Mouse (Mus musculus) hematopoietic multipotent progenitor cell, adult 10-12 weeks (in vitro differentiated cells): ENCODE data around the gene Tbl3. TPM values are rescaled to one million over a fixed set of nuclear protein-coding genes. Genes with fewer than 3 reads are reported as not detected.

Experiments
- polyA plus RNA-seq: library from polyadenylated mRNA; stranded (reverse); fragments of >175 nt; gene quantifications from 2 replicates; pipeline ENCODE4 v1.2.3, GENCODE M21; 2012; ENCODE audit warnings: low replicate concordance

Tbl3 gene
- polyA plus RNA-seq = 8.7 and 12.3 TPM in 2 replicates

DNA sequence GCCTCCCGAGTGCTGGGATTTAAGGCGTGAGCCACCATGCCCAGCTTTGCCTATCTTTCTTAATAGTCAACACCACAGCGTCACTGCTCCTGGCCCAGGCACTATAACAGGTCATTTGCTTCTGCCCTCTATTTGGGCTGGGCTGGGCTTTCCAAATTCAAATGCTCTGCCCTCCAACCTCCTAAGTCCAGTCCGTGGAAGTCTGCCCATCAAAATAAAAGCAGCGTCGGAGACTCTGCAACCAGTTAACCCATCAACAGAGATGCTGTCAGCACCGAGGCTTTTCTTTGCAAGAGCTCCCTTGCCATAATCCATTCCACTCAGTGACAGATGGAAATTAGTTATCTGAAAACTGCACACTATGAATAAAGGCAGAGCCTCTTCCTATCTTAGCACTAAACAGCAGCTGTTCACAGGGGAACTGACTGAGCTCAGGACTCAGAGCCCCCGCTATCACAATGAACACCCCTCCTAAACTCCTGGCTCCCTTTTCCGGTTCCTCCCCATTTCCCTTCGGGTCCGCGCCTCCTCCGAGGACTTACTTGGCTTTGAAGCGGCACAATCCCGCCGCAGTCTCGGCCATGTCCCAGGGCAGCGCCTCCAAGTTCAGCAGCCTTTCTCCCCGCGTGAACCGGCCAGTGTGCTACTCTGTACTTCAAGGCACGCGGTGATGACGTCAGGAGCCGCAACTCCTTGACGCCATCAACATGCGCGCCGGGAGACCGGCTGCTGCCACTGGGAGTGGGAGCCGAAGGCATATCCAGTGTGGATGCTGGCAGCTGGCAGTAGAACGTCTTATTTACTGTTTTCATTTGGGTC, at the start of gene Tbl3:
TSS of gene Tbl3 (minus strand) at position 679 of the 819 bp plus-strand sequence.

DNA sequence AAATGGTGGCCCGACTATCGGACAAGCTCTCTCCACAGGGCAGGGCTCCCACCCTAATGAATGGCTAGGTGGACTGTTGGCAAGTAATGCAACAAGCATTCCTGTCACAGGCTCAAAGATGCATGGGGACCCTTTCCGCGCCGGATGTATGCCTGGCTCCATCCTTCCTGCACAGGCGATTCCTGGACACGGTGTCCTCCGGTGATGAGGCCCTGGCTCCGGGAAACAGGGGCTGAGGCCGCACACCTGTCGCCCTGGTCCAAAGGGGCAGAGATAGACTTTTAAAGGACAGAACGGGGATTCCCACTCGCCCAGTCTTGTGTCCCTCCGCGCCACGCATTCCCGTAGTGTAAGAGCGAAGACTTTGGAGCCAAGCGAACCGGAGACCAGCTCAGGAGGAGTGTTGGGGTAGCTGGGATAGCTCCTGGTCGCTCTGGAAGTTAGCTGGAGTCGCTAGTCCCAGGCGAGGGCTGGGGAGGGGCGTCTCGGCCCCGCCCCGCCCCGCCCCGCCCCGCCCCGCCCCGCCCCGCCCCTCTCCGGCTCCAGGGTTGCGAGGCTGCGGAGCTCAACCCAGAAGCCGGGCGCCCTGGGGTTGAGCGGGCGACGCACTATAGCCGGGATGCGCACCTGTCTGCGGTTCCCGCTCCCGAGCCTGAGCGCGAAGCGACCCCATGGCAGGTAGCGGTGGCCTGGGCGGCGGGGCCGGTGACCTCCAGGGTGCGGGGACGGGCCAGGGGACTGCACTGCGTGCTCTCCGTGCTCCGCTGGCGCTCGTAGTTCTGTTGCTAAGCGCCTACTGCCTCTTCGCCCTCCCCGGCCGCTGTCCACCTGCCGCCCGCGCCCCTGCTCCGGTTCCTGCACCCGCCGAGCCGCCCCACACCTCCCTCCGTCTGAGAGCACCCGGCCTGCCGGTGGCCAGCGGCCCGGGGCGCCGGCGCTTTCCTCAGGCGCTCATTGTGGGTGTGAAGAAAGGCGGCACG, 45.2 kb upstream of the Tbl3 start, which contains the start of gene Hs3st6:
TSS of gene Hs3st6 (plus strand) at position 574 of the 980 bp plus-strand sequence.

GRCm38 (mm10) chr17:24736330-24737051, 29.0 kb upstream of the Tbl3 start, which contains the start of gene Msrb1:
Gene Msrb1, plus strand, starts transcription at chr17:24736642.

GRCm38 (mm10) chr17:24727618-24728017, 20.2 kb upstream of the Tbl3 start, which contains the start of gene Rpl3l:
Gene Rpl3l, plus strand, starts transcription at chr17:24727820.

DNA sequence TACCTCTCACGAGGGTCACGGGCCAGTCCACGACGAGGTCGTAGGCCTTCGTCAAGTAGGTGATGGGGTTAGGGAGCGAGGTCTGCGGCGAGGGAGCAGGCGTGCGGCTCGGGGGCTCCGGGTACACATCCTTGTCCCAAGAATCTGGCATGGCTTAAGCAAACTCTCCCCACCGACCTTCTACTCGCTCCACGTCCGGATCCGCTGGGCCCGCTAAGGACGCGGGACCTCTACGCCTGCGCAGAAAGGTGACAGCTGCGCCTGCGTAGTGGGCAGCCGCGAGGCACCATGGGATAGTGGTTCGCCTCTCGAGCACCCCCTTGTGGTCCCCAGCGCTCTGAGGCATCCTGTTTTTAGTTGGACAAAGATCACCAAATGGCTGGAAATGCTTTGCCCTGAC, 16.7 kb upstream of the Tbl3 start, which contains the start of gene Ndufb10:
TSS of gene Ndufb10 (minus strand) at position 295 of the 400 bp plus-strand sequence.

DNA sequence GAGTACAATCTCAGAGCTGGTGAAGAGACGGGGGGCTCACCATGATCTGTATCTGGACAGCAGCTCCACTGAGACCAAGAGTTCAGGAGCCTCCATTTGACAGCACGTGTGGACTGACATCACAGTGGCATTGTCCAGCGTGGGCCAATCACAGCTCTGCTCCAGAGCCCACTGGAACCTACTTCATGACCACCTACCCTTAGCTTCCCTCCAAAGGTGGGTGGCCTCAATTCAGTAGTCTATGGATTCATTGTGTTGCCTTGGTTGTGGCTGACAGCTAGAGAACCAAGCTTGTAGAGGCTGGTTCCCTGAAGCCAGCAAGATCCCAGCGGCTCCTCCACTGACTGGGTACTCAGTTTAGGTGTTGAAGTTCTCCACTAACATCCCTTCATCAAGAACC, 10.5 kb upstream of the Tbl3 start, which contains the start of the genes Rnf151 and Rps2:
TSS of gene Rnf151 (minus strand) at position 121 of the 400 bp plus-strand sequence.
TSS of gene Rps2 (plus strand) at position 174 of the 400 bp plus-strand sequence.

GRCm38 (mm10) chr17:24696011-24696697, 11.3 kb downstream of the Tbl3 start, which contains the start of the genes Gfer and Noxo1:
Gene Gfer, minus strand, starts transcription at chr17:24696156.
Gene Noxo1, plus strand, starts transcription at chr17:24696234.

DNA sequence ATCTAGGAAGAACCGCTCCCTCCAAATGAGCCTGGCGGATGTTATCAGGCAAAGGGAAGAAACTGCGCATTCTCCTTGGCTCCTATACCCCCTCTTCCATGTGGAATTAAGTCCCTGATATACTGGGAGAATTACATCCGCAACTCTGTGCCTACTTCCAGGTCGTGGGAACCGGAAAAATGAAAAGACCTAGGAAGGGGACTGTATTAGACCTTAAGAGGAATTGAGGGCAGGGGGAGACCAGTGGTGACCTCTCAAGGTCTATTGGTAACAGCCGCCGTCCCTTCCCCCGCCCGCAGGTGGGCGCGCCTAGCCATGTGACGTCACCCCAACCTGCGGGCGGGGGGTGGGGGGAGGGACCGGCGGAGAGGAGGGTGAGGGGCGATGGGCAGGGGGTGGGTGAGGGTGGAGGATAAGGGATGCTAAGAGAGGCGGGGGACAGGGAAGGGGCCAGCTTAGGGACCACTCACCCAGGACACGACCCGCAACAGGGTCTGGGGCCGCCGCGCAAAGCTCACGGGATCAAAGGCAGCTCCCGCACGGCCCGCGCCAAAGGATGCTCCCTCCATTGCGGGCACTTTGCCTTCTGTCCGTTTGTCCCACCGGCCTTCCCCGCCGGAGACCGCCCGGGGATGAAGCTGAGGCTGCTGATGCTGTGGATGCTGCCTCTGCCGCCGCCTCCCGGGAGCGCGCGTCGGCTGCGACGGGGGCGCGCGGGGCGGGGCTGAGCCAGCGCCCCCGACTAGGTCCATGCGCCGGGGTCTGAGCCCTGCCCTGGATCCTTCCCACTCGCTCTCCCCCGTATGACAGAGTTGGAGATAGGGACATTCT, 18.0 kb downstream of the Tbl3 start, which contains the start of gene Syngr3:
TSS of gene Syngr3 (minus strand) at position 705 of the 831 bp plus-strand sequence.

DNA sequence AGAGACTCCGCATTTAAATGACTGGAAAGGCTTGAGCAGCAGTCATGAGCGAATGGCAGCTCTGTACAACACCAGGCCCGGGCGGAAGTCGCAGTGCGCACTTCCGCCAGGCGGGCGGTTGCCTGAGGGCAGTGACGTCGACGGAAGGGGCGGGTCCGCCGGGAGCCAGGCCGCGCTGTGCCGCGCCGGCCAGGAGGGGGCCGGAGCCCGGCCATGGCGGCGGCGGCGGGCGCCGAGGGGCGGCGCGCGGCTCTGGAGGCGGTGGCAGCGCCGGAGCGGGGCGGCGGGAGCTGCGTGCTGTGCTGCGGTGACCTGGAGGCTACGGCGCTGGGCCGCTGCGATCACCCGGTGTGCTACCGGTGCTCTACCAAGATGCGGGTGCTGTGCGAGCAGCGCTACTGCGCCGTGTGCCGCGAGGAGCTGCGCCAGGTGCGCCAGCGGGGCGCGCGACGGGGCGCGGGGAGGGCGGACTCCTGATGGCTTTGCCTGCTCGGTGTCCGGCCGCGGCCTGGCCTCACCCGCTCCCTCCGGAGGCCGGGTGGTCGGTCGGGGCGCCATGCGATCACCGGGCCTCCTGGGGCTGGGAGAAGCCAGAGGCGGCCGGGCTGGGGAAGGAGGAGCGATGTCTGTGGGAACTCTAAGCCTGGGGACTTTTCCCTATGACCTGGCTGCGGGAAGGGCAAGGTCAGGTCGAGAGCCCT, 37.8 kb downstream of the Tbl3 start, which contains the start of gene Zfp598:
TSS of gene Zfp598 (plus strand) at position 143 of the 701 bp plus-strand sequence.

GRCm38 (mm10) chr17:24658017-24658758, 49.3 kb downstream of the Tbl3 start, which contains the start of gene Npw:
Gene Npw, minus strand, starts transcription at chr17:24658457.

GRCm38 (mm10) chr17:24650070-24650616, 57.3 kb downstream of the Tbl3 start, which contains the start of gene Slc9a3r2:
Gene Slc9a3r2, minus strand, starts transcription at chr17:24650327.

Other genes with a start within 250 kb of the Tbl3 start
- gene E4f1, start 237.3 kb downstream of the Tbl3 start, polyA plus RNA-seq = 32.1 and 40.4 TPM in 2 replicates
- 27.9 and 34.1 TPM in 2 replicates for gene Pgp, start 237.3 kb downstream of the Tbl3 start, polyA plus RNA-seq
- 0.24 and 0.74 TPM in 2 replicates for gene Bricd5, start 233.8 kb downstream of the Tbl3 start, polyA plus RNA-seq
- gene Mlst8, start 228.6 kb downstream of the Tbl3 start, polyA plus RNA-seq = 5.3 and 8.0 TPM in 2 replicates
- 0.02 and 0.07 TPM in 2 replicates for gene Caskin1, start 219.1 kb downstream of the Tbl3 start, polyA plus RNA-seq
- gene Traf7, start 179.7 kb downstream of the Tbl3 start, polyA plus RNA-seq = 156 and 190 TPM in 2 replicates
- gene Rab26, start 173.4 kb downstream of the Tbl3 start, polyA plus RNA-seq = 0.76 and 1.9 TPM in 2 replicates
- gene Pkd1, start 157.8 kb downstream of the Tbl3 start, polyA plus RNA-seq = 24.7 and 24.9 TPM in 2 replicates
- gene Tsc2, start 75.0 kb downstream of the Tbl3 start, polyA plus RNA-seq = 37.6 and 45.7 TPM in 2 replicates
- 3.8 and 6.9 TPM in 2 replicates for gene Nthl1, start 75.0 kb downstream of the Tbl3 start, polyA plus RNA-seq
- 3.8 and 6.4 TPM in 2 replicates for gene Slc9a3r2, start 57.3 kb downstream of the Tbl3 start, polyA plus RNA-seq
- 0.36 and 0.52 TPM in 2 replicates for gene Npw, start 49.2 kb downstream of the Tbl3 start, polyA plus RNA-seq
- 56.2 and 93.5 TPM in 2 replicates for gene Zfp598, start 38.0 kb downstream of the Tbl3 start, polyA plus RNA-seq
- gene Syngr3, start 17.7 kb downstream of the Tbl3 start, polyA plus RNA-seq = 0.15 and 0.24 TPM in 2 replicates
- gene Gfer, start 11.5 kb downstream of the Tbl3 start, polyA plus RNA-seq = 52.3 and 54.6 TPM in 2 replicates
- 5.9 and 10.3 TPM in 2 replicates for gene Noxo1, start 11.4 kb downstream of the Tbl3 start, polyA plus RNA-seq
- 0.16 and 0.36 TPM in 2 replicates for gene Rnf151, start 10.4 kb upstream of the Tbl3 start, polyA plus RNA-seq
- 42.1 and 88.6 TPM in 2 replicates for gene Rps2, start 10.5 kb upstream of the Tbl3 start, polyA plus RNA-seq
- gene Ndufb10, start 16.8 kb upstream of the Tbl3 start, polyA plus RNA-seq = 220 and 325 TPM in 2 replicates
- 0.31 and 0.38 TPM in 2 replicates for gene Rpl3l, start 20.2 kb upstream of the Tbl3 start, polyA plus RNA-seq
- 43.6 and 56.0 TPM in 2 replicates for gene Msrb1, start 29.0 kb upstream of the Tbl3 start, polyA plus RNA-seq
- 0.94 and 2.2 TPM in 2 replicates for gene Hs3st6, start 45.3 kb upstream of the Tbl3 start, polyA plus RNA-seq
- not detected in 2 replicates for gene Meiob, start 96.6 kb upstream of the Tbl3 start, polyA plus RNA-seq
- gene Hagh, start 132.5 kb upstream of the Tbl3 start, polyA plus RNA-seq = 27.6 and 69.0 TPM in 2 replicates
- 2.7 and 6.5 TPM in 2 replicates for gene Fahd1, start 142.7 kb upstream of the Tbl3 start, polyA plus RNA-seq
- 0.12 TPM in 1 of 2 replicates, not detected in the other for gene Igfals, start 158.3 kb upstream of the Tbl3 start, polyA plus RNA-seq
- gene Nubp2, start 178.7 kb upstream of the Tbl3 start, polyA plus RNA-seq = 10.4 and 58.7 TPM in 2 replicates
- gene Spsb3, start 179.0 kb upstream of the Tbl3 start, polyA plus RNA-seq = 44.2 and 49.9 TPM in 2 replicates
- gene Eme2, start 187.4 kb upstream of the Tbl3 start, polyA plus RNA-seq = 20.3 and 41.1 TPM in 2 replicates
- 40.1 and 50.8 TPM in 2 replicates for gene Mrps34, start 187.5 kb upstream of the Tbl3 start, polyA plus RNA-seq
- 19.9 and 39.7 TPM in 2 replicates for gene Nme3, start 188.8 kb upstream of the Tbl3 start, polyA plus RNA-seq
- gene Mapk8ip3, start 229.3 kb upstream of the Tbl3 start, polyA plus RNA-seq = 64.6 and 70.0 TPM in 2 replicates